Mouse (Mus musculus): ENCODE results near the gene Tenm3. TPM values are rescaled to one million over a fixed set of nuclear protein-coding genes. Genes with fewer than 3 reads are reported as not detected.

Gene Tenm3
- polyA plus RNA-seq, 2 experiments = 2.2 to 3.1 TPM

GRCm38 (mm10) chr8:48865485-48865884 is 21.7 kb upstream of the Tenm3 start:
- Histone ChIP-seq H3K27ac (no peak overlapping the region), H3K27me3 (ENCODE audit: control insufficient read depth, insufficient read depth, low read length) (no peaks in the 10 kb centered on the region), H3K4me2 (ENCODE audit: low read depth) (no peak overlapping the region), H3K9ac (replicated peaks) (no peak overlapping the region), H3K4me3 (ENCODE audit: insufficient read depth in 1 of 2, low read depth in 2 of 2, low read length in 2 of 2) (no peak overlapping the region), H3K36me3 (replicated peaks; ENCODE audit: control insufficient read depth, insufficient read depth, low read depth) (no peaks in the 10 kb centered on the region), H3K4me1 (replicated peaks; ENCODE audit: control insufficient read depth in 2 of 2, insufficient read depth in 2 of 2, low read length in 1 of 2) (no peaks in the 10 kb centered on the region), H3K9me3 (ENCODE audit: control insufficient read depth, low read length) (no peaks in the 10 kb centered on the region)
- DNase-seq (ENCODE audit: low read depth in 3 of 3, low spot score in 3 of 3) (peak in 2 of 3 experiments; percentile 10 to 18), ATAC-seq (ENCODE audit: insufficient read depth) (peak; percentile 57; the same call in 1 of the 2 replicates)
- TF ChIP-seq CTCF (IDR thresholded peaks at IDR 0.05; ENCODE audit: low read depth) = no peak
- TF ChIP-seq EP300 (IDR thresholded peaks at IDR 0.05; ENCODE audit: low read depth) = no peak
- WGBS (ENCODE audit: insufficient replicate concordance) = 46% methylated on average over 4 of the region's 4 CpGs

GRCm38 (mm10) chr8:48850223-48851010 is 6.7 kb upstream of the Tenm3 start:
- no peak for ATAC-seq (ENCODE audit: insufficient read depth)
- TF ChIP-seq CTCF (IDR thresholded peaks at IDR 0.05; ENCODE audit: low read depth) = no peak
- TF ChIP-seq EP300 (IDR thresholded peaks at IDR 0.05; ENCODE audit: low read depth) = no peak
- DNase-seq (ENCODE audit: low read depth in 3 of 3, low spot score in 3 of 3) = no peak
- Histone ChIP-seq H3K27ac (no peak overlapping the region), H3K9ac (replicated peaks) (no peak overlapping the region), H3K27me3 (ENCODE audit: control insufficient read depth, insufficient read depth, low read length) (no peaks in the 10 kb centered on the region), H3K4me3 (ENCODE audit: insufficient read depth in 1 of 2, low read depth in 2 of 2, low read length in 2 of 2) (no peak overlapping the region), H3K9me3 (ENCODE audit: control insufficient read depth, low read length) (no peaks in the 10 kb centered on the region), H3K36me3 (replicated peaks; ENCODE audit: control insufficient read depth, insufficient read depth, low read depth) (no peaks in the 10 kb centered on the region), H3K4me2 (ENCODE audit: low read depth) (no peak overlapping the region), H3K4me1 (replicated peaks; ENCODE audit: control insufficient read depth in 2 of 2, insufficient read depth in 2 of 2, low read length in 1 of 2) (no peaks in the 10 kb centered on the region)
- 61% methylated on average over 8 of the region's 8 CpGs for WGBS (ENCODE audit: insufficient replicate concordance)

DNA sequence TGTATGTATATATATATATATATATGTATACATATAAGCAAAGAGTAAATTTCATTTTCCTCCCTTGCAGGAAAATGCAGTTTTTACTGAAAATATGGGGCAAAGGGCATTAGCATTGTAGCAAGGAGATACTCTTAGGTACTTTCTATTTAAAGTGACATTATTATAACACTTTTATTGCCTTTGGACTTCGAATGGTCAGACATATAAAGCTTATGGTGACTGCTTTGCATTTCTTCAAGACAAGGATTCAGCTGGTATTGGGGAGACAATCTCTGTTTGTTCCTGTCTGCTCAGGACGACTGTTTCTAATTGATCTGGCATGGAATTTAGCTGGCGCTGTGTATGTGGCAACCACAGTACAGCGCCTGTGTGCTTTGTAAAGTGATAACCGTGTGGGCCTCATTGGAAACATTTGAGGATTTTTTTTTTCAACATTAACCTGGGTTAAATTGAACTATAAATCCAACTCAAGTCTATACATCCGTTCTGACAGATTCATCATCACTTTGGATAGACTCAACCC is 5.4 kb upstream of the Tenm3 start:
- Histone ChIP-seq H3K27ac (no peak overlapping the region), H3K9ac (replicated peaks) (no peak overlapping the region), H3K36me3 (replicated peaks; ENCODE audit: control insufficient read depth, insufficient read depth, low read depth) (no peaks in the 10 kb centered on the region), H3K9me3 (ENCODE audit: control insufficient read depth, low read length) (no peaks in the 10 kb centered on the region), H3K4me3 (ENCODE audit: insufficient read depth in 1 of 2, low read depth in 2 of 2, low read length in 2 of 2) (no peak overlapping the region), H3K4me1 (replicated peaks; ENCODE audit: control insufficient read depth in 2 of 2, insufficient read depth in 2 of 2, low read length in 1 of 2) (no peaks in the 10 kb centered on the region), H3K27me3 (ENCODE audit: control insufficient read depth, insufficient read depth, low read length) (peaks cover 4% of the 10 kb centered on the region), H3K4me2 (ENCODE audit: low read depth) (no peak overlapping the region)
- WGBS (ENCODE audit: insufficient replicate concordance) = 57% methylated on average over 6 of the region's 6 CpGs
- DNase-seq (ENCODE audit: low read depth in 3 of 3, low spot score in 3 of 3) (no peak), ATAC-seq (ENCODE audit: insufficient read depth) (no peak)
- TF ChIP-seq CTCF (IDR thresholded peaks at IDR 0.05; ENCODE audit: low read depth) = no peak
- no peak for TF ChIP-seq EP300 (IDR thresholded peaks at IDR 0.05; ENCODE audit: low read depth)

DNA sequence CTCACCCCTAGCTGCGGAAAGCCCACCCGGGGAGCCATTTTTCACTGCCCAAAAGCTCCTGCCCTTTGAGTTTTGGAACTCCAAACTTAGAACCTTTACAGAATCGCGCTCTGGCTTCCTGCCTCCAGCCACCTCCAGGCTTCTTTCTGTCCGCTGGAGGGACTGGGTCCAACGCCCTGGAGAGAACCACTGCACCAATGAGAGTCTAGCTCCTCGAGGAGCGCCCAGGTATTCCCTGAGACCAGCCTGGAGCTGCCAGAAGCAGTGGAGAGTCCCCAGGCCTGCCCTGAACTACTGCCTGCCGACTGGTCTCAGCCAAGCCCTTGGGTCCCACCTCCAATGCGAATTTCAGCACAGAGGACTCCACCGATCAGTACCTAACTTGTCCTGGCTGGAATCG is 1.2 kb upstream of the Tenm3 start:
- H3K9me3 ChIP-seq (ENCODE audit: control insufficient read depth, low read length) = no peaks in the 10 kb centered on the region
- H3K4me2 ChIP-seq (ENCODE audit: low read depth) = peak overlapping the region; percentile 46
- no peak overlapping the region for H3K27ac ChIP-seq
- ATAC-seq (ENCODE audit: insufficient read depth) (no peak), DNase-seq (ENCODE audit: low read depth in 3 of 3, low spot score in 3 of 3) (no peak)
- H3K9ac ChIP-seq (replicated peaks) = no peak overlapping the region
- no peaks in the 10 kb centered on the region for H3K36me3 ChIP-seq (replicated peaks; ENCODE audit: control insufficient read depth, insufficient read depth, low read depth)
- H3K4me1 ChIP-seq (replicated peaks; ENCODE audit: control insufficient read depth in 2 of 2, insufficient read depth in 2 of 2, low read length in 1 of 2) = no peaks in the 10 kb centered on the region
- WGBS (ENCODE audit: insufficient replicate concordance) = 3% methylated on average over 12 of the region's 12 CpGs
- TF ChIP-seq EP300 (IDR thresholded peaks at IDR 0.05; ENCODE audit: low read depth) (no peak), CTCF (IDR thresholded peaks at IDR 0.05; ENCODE audit: low read depth) (no peak)
- H3K4me3 ChIP-seq (ENCODE audit: insufficient read depth in 1 of 2, low read depth in 2 of 2, low read length in 2 of 2) = peak overlapping the region in 1 of 2 experiments; percentile 4; a peak in 1 of 4 replicates
- H3K27me3 ChIP-seq (ENCODE audit: control insufficient read depth, insufficient read depth, low read length) = peaks cover 21% of the 10 kb centered on the region

DNA sequence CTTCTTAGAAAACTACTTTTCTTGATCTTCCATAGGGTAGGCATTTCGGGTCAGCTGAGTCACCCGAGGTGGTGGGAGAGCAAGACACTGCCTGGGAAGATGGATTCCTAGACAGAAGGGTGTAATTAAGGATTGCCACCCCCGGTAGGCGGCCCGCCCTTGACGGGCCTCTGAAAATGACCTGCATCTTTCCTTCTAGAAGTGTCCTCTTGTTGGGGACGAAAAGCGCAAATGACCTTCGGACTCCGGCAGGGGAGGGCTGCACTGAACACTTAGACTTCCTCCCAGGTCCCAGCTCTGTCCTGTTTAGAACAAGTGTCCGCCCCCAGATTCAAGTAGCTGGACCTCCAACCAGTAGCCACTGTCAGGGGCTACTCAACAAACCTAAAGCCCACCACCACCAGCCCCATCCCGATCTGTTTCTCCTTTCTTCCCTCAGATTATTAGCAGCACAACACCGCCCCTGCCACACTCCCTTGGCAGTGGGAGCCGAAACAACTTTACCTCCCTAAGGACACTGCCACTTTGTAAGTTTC is 687 bp upstream of the Tenm3 start:
- Histone ChIP-seq H3K36me3 (replicated peaks; ENCODE audit: control insufficient read depth, insufficient read depth, low read depth) (no peaks in the 10 kb centered on the region), H3K9me3 (ENCODE audit: control insufficient read depth, low read length) (no peaks in the 10 kb centered on the region), H3K27ac (no peak overlapping the region), H3K4me3 (ENCODE audit: insufficient read depth in 1 of 2, low read depth in 2 of 2, low read length in 2 of 2) (peak overlapping the region; percentile 48 to 49; a peak in 2 of 4 replicates), H3K9ac (replicated peaks) (no peak overlapping the region), H3K27me3 (ENCODE audit: control insufficient read depth, insufficient read depth, low read length) (peaks cover 21% of the 10 kb centered on the region), H3K4me2 (ENCODE audit: low read depth) (peak overlapping the region; percentile 46), H3K4me1 (replicated peaks; ENCODE audit: control insufficient read depth in 2 of 2, insufficient read depth in 2 of 2, low read length in 1 of 2) (no peaks in the 10 kb centered on the region)
- no peak for TF ChIP-seq EP300 (IDR thresholded peaks at IDR 0.05; ENCODE audit: low read depth)
- no peak for TF ChIP-seq CTCF (IDR thresholded peaks at IDR 0.05; ENCODE audit: low read depth)
- 1% methylated on average over 14 of the region's 14 CpGs for WGBS (ENCODE audit: insufficient replicate concordance)
- DNase-seq (ENCODE audit: low read depth in 3 of 3, low spot score in 3 of 3) (no peak), ATAC-seq (ENCODE audit: insufficient read depth) (no peak)
